Mouse (Mus musculus): ENCODE measurements at regions not wholly inside any gene's neighbourhood (a gene's known extent, or its start where the extent isn't known, plus 50 kb on each side); places are given as distances from the start of the nearest gene placed in this dataset.

DNA sequence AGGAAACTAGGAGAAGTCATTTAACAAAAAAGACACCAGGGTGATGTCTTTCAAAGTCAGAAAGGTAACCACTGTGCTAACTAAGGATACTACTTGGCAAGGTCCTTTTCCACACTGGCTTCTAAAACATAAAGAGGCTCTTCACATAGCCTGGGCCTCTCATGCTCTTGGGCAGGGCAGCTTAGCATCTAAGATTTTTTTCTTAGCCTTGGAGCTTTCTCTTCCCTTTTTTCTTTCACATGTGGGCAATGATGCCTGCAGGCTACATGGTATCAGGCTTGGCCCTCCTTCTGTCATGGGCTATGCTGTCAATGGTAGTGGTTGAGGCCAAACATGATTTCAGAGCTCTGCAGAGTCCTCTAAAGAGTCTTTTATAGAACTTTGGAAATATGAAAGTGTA, 60.6 kb downstream of the Serpinb6d start:
- ATAC-seq: no peak
- no peaks in the 10 kb centered on the region for H3K4me1 ChIP-seq (ENCODE audit: insufficient read depth)
- no peak for TF ChIP-seq CTCF (IDR thresholded peaks at IDR 0.05; ENCODE audit: low read depth)
- no peak overlapping the region for H3K4me3 ChIP-seq (ENCODE audit: low read depth, low read length)
- no peaks in the 10 kb centered on the region for H3K27me3 ChIP-seq (ENCODE audit: insufficient read depth, low read length)
- 0 out of 2 replicates have a peak, but pooled peaks cover 9% of the 10 kb centered on the region for H3K9me3 ChIP-seq (ENCODE audit: low read length)
- H3K9ac ChIP-seq: no peak overlapping the region
- no peaks in the 10 kb centered on the region for H3K36me3 ChIP-seq (ENCODE audit: insufficient read depth)
- no peak overlapping the region for H3K27ac ChIP-seq (ENCODE audit: low read depth, low read length)
- no peak overlapping the region for H3K4me2 ChIP-seq (ENCODE audit: low read depth)
- no peak for DNase-seq

DNA sequence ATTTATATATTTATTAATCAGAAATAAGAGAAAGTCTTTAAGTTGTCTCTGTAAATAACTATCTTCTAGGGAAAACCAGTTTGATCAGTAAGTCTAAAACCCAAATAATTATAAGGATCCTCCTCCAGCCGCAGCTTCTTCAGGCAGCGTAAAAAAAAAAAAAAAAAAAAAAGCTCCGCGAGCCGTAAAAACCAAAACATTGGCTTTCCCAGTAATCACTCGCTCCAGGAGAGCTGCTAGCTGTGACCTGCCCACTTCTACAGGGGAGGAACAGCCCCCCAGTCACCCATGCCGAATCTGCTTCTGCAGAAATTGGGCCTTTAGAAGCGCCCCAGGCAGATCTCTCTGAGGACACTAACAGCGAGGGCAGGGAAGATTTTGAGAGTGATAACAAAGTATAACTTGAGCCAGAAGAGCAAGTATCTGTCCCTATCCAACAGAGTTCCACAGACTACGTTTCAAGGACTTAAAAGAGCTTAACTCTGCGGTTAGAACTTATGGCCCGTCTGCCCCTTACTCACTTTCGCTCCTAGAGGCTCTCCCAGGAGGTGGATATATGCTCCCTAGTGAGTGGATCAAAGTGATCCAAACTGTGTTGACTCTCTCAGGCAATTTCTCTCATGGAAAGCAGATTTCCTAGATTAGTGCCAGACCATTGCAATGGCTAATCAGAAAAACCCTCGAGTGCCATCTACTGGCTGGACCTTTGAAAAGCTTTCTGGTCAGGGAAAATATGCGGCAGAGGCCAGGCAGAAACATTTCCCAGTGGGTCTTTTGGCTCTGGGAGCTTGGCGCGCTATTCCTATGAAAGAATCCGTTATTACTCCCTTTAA, 80.7 kb downstream of the Serpinb6e start:
- WGBS: 56% methylated on average over 18 of the region's 18 CpGs

DNA sequence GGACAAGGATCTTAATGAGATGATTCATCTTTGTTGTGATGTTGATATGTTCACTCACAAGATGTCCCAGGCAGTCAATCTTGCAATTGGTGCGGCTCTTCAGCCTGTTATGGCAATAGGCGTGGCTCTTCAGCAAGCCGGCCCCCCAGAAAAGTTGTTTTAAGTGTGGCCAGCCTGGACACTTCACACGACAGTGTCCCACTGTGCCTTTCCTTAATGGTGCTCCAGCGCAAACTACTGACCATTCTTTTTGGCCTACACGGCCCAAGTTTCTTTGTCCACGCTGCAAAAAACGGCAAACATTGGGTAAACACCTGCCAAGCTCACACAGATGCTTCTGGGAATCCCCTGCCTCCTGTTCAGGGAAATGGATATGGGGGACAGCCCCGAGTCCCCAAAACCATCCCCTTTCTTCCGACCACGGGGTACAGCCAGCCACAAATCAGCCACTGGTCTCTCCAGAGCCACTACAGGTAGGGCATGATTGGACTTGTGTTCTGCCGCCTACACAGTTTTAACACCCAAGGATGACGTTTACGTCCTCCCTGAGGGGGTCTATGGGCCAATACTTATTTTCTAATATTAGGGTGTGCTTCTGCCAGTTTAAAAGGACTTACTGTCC, 79.8 kb downstream of the Serpinb6e start:
- Histone ChIP-seq H3K27ac (ENCODE audit: low read depth, low read length) (no peak overlapping the region), H3K4me3 (ENCODE audit: low read depth, low read length) (no peak overlapping the region), H3K36me3 (ENCODE audit: insufficient read depth) (no peaks in the 10 kb centered on the region), H3K9me3 (ENCODE audit: low read length) (no peaks in the 10 kb centered on the region), H3K4me2 (ENCODE audit: low read depth) (no peak overlapping the region), H3K9ac (no peak overlapping the region), H3K4me1 (ENCODE audit: insufficient read depth) (no peaks in the 10 kb centered on the region), H3K27me3 (ENCODE audit: insufficient read depth, low read length) (no peaks in the 10 kb centered on the region)
- DNase-seq (no peak), ATAC-seq (no peak)
- TF ChIP-seq CTCF (IDR thresholded peaks at IDR 0.05; ENCODE audit: low read depth): no peak
- 89% methylated on average over 14 of the region's 14 CpGs for WGBS

More for the DNA sequence above, 80.7 kb downstream of the Serpinb6e start:
- H3K9ac ChIP-seq: no peak overlapping the region
- peak; percentile 31 for DNase-seq
- TF ChIP-seq CTCF (IDR thresholded peaks at IDR 0.05; ENCODE audit: low read depth): peak; percentile 51
- H3K27me3 ChIP-seq (ENCODE audit: insufficient read depth, low read length): no peaks in the 10 kb centered on the region
- no peaks in the 10 kb centered on the region for H3K4me1 ChIP-seq (ENCODE audit: insufficient read depth)
- no peak overlapping the region for H3K4me3 ChIP-seq (ENCODE audit: low read depth, low read length)
- no peaks in the 10 kb centered on the region for H3K36me3 ChIP-seq (ENCODE audit: insufficient read depth)
- no peak overlapping the region for H3K4me2 ChIP-seq (ENCODE audit: low read depth)
- H3K9me3 ChIP-seq (ENCODE audit: low read length): no peaks in the 10 kb centered on the region
- no peak for ATAC-seq
- no peak overlapping the region for H3K27ac ChIP-seq (ENCODE audit: low read depth, low read length)

Data from forebrain, postnatal 0 days (tissue).